Mouse (Mus musculus) CH12.LX (cell line): ENCODE data around the gene Gga1. TPM values are rescaled to one million over a fixed set of nuclear protein-coding genes. Genes with fewer than 3 reads are reported as not detected.
A peak's percentile ranks its signal among the peaks of the same experiment; 100 is the strongest.

Experiments
- DNase-seq: peaks from one replicate; pipeline ENCODE4 v3.0.0-alpha.2; 2013; ENCODE audit errors: extremely low read depth
- H3K27ac ChIP-seq: 2 replicates; pipeline ENCODE4 v1.5.1; 2012; ENCODE audit warnings: low read depth, mild to moderate bottlenecking, control low read depth, moderate library complexity; ENCODE audit not compliant: insufficient read depth
- H3K27me3 ChIP-seq: replicated peaks from 2 replicates; pipeline ENCODE3; 2012; ENCODE audit warnings: inconsistent platforms
- H3K36me3 ChIP-seq, 2 experiments: replicated peaks in 1 of 2; 2 replicates each; pipeline versions ENCODE3 to v1.6.1; 2012; ENCODE audit warnings: inconsistent platforms in 1 of 2, low read length in 1 of 2, mild to moderate bottlenecking in 1 of 2, mixed read lengths in 1 of 2, moderate library complexity in 1 of 2; ENCODE audit not compliant: control insufficient read depth in 1 of 2, insufficient read depth in 1 of 2
- H3K4me1 ChIP-seq, 2 experiments: 2 replicates each; pipeline ENCODE4 v1.6.1; 2012; ENCODE audit warnings: inconsistent platforms in 1 of 2, moderate library complexity in 1 of 2; ENCODE audit not compliant: insufficient read depth in 2 of 2, control insufficient read depth in 1 of 2
- H3K4me2 ChIP-seq: 2 replicates; pipeline ENCODE4 v1.6.1; 2012; ENCODE audit warnings: low read depth, mild to moderate bottlenecking, control low read depth; ENCODE audit not compliant: poor library complexity, insufficient read depth, severe bottlenecking
- H3K4me3 ChIP-seq, 3 experiments: fragments of 150-350 bp in 1 of 3; sonication (generic) in 1 of 3; replicated peaks in 1 of 3; 2 replicates each; pipeline versions ENCODE3 to v1.5.1; 2011 to 2012; ENCODE audit warnings: low read depth in 2 of 3, low read length in 2 of 3, mild to moderate bottlenecking in 2 of 3, moderate library complexity in 2 of 3, control low read depth in 1 of 3, improper control_type of control experiment in 1 of 3, inconsistent platforms in 1 of 3, mixed read lengths in 1 of 3; ENCODE audit not compliant: poor library complexity in 1 of 3
- H3K79me2 ChIP-seq: replicated peaks from 2 replicates; pipeline ENCODE4 v1.6.1; 2012; ENCODE audit warnings: mild to moderate bottlenecking, moderate library complexity; ENCODE audit not compliant: control insufficient read depth, poor library complexity, insufficient read depth, severe bottlenecking; ENCODE audit errors: extremely low read depth
- H3K9ac ChIP-seq: 2 replicates; pipeline ENCODE4 v1.6.1; 2012; ENCODE audit warnings: low read depth, mild to moderate bottlenecking, control low read depth, moderate library complexity; ENCODE audit not compliant: insufficient read depth
- H3K9me3 ChIP-seq: replicated peaks from 2 replicates; pipeline ENCODE3; 2012; ENCODE audit warnings: low read length, inconsistent platforms, mixed read lengths
- BHLHE40 ChIP-seq: IDR thresholded peaks from 2 replicates; pipeline ENCODE4 v1.6.1; 2011; ENCODE audit warnings: mild to moderate bottlenecking, low read depth, low read length, improper control_type of control experiment
- CHD1 ChIP-seq: IDR thresholded peaks from 2 replicates; pipeline ENCODE4 v1.6.1; 2012; ENCODE audit warnings: low read depth, low read length, improper control_type of control experiment, inconsistent platforms
- CTCF ChIP-seq, 2 experiments: IDR thresholded peaks in 1 of 2; conservative IDR thresholded peaks in 1 of 2; 2 replicates each; pipeline ENCODE4 v1.5.1; 2011 to 2012; ENCODE audit warnings: low read depth in 2 of 2, low read length in 2 of 2, improper control_type of control experiment in 1 of 2, inconsistent platforms in 1 of 2, mild to moderate bottlenecking in 1 of 2, moderate library complexity in 1 of 2
- ELF1 ChIP-seq: IDR thresholded peaks from 2 replicates; pipeline ENCODE4 v1.6.1; 2014; ENCODE audit warnings: low read depth, mild to moderate bottlenecking, inconsistent platforms, low read length, improper control_type of control experiment
- ETS1 ChIP-seq: conservative IDR thresholded peaks from 2 replicates; pipeline ENCODE4 v1.6.1; 2012; ENCODE audit warnings: low read depth, mild to moderate bottlenecking, inconsistent platforms, low read length, improper control_type of control experiment, moderate library complexity
- GABPA ChIP-seq: IDR thresholded peaks from 2 replicates; pipeline ENCODE4 v1.6.1; 2012; ENCODE audit warnings: low read depth, low read length, improper control_type of control experiment, inconsistent platforms; ENCODE audit not compliant: insufficient replicate concordance
- IRF4 ChIP-seq: IDR thresholded peaks from 2 replicates; pipeline ENCODE4 v1.6.1; 2014; ENCODE audit warnings: low read depth, mild to moderate bottlenecking, inconsistent platforms, low read length, improper control_type of control experiment
- JUND ChIP-seq: conservative IDR thresholded peaks from 2 replicates; pipeline ENCODE4 v1.6.1; 2011; ENCODE audit warnings: low read depth, low read length, improper control_type of control experiment
- MAFK ChIP-seq: IDR thresholded peaks from 2 replicates; pipeline ENCODE4 v1.6.1; 2011; ENCODE audit warnings: low read length, improper control_type of control experiment; ENCODE audit not compliant: insufficient replicate concordance
- MAX ChIP-seq: IDR thresholded peaks from 2 replicates; pipeline ENCODE4 v1.6.1; 2011; ENCODE audit warnings: low read length, improper control_type of control experiment
- MAZ ChIP-seq: IDR thresholded peaks from 2 replicates; pipeline ENCODE4 v1.6.1; 2012; ENCODE audit warnings: low read depth, mild to moderate bottlenecking, inconsistent platforms, low read length, improper control_type of control experiment, moderate library complexity
- MXI1 ChIP-seq: IDR thresholded peaks from 2 replicates; pipeline ENCODE4 v1.6.1; 2011; ENCODE audit warnings: mild to moderate bottlenecking, low read depth, low read length, improper control_type of control experiment
- MYC ChIP-seq: IDR thresholded peaks from 2 replicates; pipeline ENCODE4 v1.6.1; 2011; ENCODE audit warnings: low read depth, mild to moderate bottlenecking, improper control_type of control experiment, low read length
- PAX5 ChIP-seq: IDR thresholded peaks from 2 replicates; pipeline ENCODE4 v1.6.1; 2012; ENCODE audit warnings: low read length, inconsistent platforms, mixed read lengths
- POLR2AphosphoS2 ChIP-seq: IDR thresholded peaks from 2 replicates; pipeline ENCODE4 v1.6.1; 2011; ENCODE audit warnings: low read depth, low read length, improper control_type of control experiment
- SIN3A ChIP-seq: IDR thresholded peaks from 2 replicates; pipeline ENCODE4 v1.6.1; 2012; ENCODE audit warnings: low read length, improper control_type of control experiment, inconsistent platforms
- TCF12 ChIP-seq: IDR thresholded peaks from 2 replicates; pipeline ENCODE4 v1.6.1; 2014; ENCODE audit warnings: low read depth, mild to moderate bottlenecking, inconsistent platforms, low read length, improper control_type of control experiment
- UBTF ChIP-seq: IDR thresholded peaks from 2 replicates; pipeline ENCODE4 v1.6.1; 2012; ENCODE audit warnings: low read depth, mild to moderate bottlenecking, inconsistent platforms, low read length, improper control_type of control experiment, moderate library complexity
- ZMIZ1 ChIP-seq: IDR thresholded peaks from 2 replicates; pipeline ENCODE4 v1.6.1; 2012; ENCODE audit warnings: low read depth, mild to moderate bottlenecking, inconsistent platforms, low read length, improper control_type of control experiment
- ZNF384 ChIP-seq: IDR thresholded peaks from 2 replicates; pipeline ENCODE4 v1.6.1; 2012; ENCODE audit warnings: low read depth, low read length, improper control_type of control experiment, inconsistent platforms
- dilution Hi-C: fragments of 300-500 bp; cut with MboI; formaldehyde crosslinking; loops from 2 replicates; pipeline ENCODE4 v1.14.3; 2020; ENCODE audit warnings: low sequenced_read_pairs; ENCODE audit not compliant: extremely low pct_unique_long_range_greater_than_20kb, extremely low pct_ligation_motif_present
- in situ Hi-C: fragments of 300-500 bp; cut with MboI; formaldehyde crosslinking; loops from 3 replicates; pipeline ENCODE4 v1.14.3; 2019; ENCODE audit warnings: low sequenced_read_pairs, low pct_ligation_motif_present, low pct_unique_long_range_greater_than_20kb, mixed read lengths
- polyA plus RNA-seq: library from polyadenylated mRNA; unstranded; fragments of >175 nt; gene quantifications from 2 replicates; pipeline ENCODE4 v1.2.1, GENCODE M21; 2012; ENCODE audit warnings: low read depth; ENCODE audit not compliant: insufficient read length
- total RNA-seq, 2 experiments: library from RNA; depleted of rRNA; stranded (reverse); fragments of 300-350 nt in 1 of 2; fragments of >200 nt in 1 of 2; gene quantifications; 2 replicates each; pipeline ENCODE4 v1.2.3; 2012 to 2014

Gga1 gene
- total and polyA plus RNA-seq, 3 experiments: 5.7 to 24.5 (median 13.7) TPM

GRCm38 (mm10) chr15:78828315-78828714 is 48.7 kb upstream of the Gga1 start:
- no peak overlapping the region for H3K9ac ChIP-seq
- no peaks in the 10 kb centered on the region for H3K36me3 ChIP-seq
- H3K4me2 ChIP-seq: no peak overlapping the region
- DNase-seq: no peak
- TF ChIP-seq ZNF384 (no peak), CHD1 (no peak)
- dilution Hi-C loops: loop anchor here (25.0 kb wide), 1 partner anchor 91 kb away; no protein-coding TSS in a partner anchor
- peaks cover 2% of the 10 kb centered on the region for H3K9me3 ChIP-seq
- in situ Hi-C loops: no loop called here
- H3K4me1 ChIP-seq: no peaks in the 10 kb centered on the region
- H3K27me3 ChIP-seq: peaks cover 72% of the 10 kb centered on the region
- no peak overlapping the region for H3K4me3 ChIP-seq
- no peak overlapping the region for H3K27ac ChIP-seq
- H3K79me2 ChIP-seq: no peaks in the 10 kb centered on the region

- H3K79me2 ChIP-seq: no peaks in the 10 kb centered on the region
- DNase-seq: no peak
- TF ChIP-seq SIN3A (no peak), CTCF (conservative IDR thresholded peaks at IDR 0.05 in 1 of 2, IDR thresholded peaks at IDR 0.05 in 1 of 2; ENCODE audit: low read depth in 2 of 2, low read length in 2 of 2) (peak in 1 of 2 experiments; percentile 30; a peak in 2 of 4 replicates)
- H3K4me2 ChIP-seq: no peak overlapping the region
- no peak overlapping the region for H3K4me3 ChIP-seq
- dilution Hi-C loops (loop anchor here (25.0 kb wide), 1 partner anchor 92 kb away; no protein-coding TSS in a partner anchor), in situ Hi-C loops (no loop called here)
- peaks cover 76% of the 10 kb centered on the region for H3K27me3 ChIP-seq
- H3K9ac ChIP-seq: no peak overlapping the region
- H3K27ac ChIP-seq: no peak overlapping the region
- H3K36me3 ChIP-seq: no peaks in the 10 kb centered on the region
- peaks cover 2% of the 10 kb centered on the region for H3K9me3 ChIP-seq
- H3K4me1 ChIP-seq: no peaks in the 10 kb centered on the region
Measured at GRCm38 (mm10) chr15:78829636-78830035, 47.4 kb upstream of the Gga1 start.

GRCm38 (mm10) chr15:78830742-78831719 is 46.0 kb upstream of the Gga1 start:
- Histone ChIP-seq H3K4me3 (no peak overlapping the region), H3K27ac (no peak overlapping the region), H3K4me2 (no peak overlapping the region), H3K9me3 (peaks cover 2% of the 10 kb centered on the region), H3K36me3 (no peaks in the 10 kb centered on the region), H3K4me1 (no peaks in the 10 kb centered on the region), H3K27me3 (peaks cover 76% of the 10 kb centered on the region), H3K9ac (no peak overlapping the region), H3K79me2 (no peaks in the 10 kb centered on the region)
- in situ Hi-C loops: no loop called here
- TF ChIP-seq MAZ (no peak), MYC (no peak), POLR2AphosphoS2 (no peak), ZNF384 (no peak), BHLHE40 (no peak), ELF1 (no peak), SIN3A (no peak), CTCF (conservative IDR thresholded peaks at IDR 0.05 in 1 of 2, IDR thresholded peaks at IDR 0.05 in 1 of 2; ENCODE audit: low read depth in 2 of 2, low read length in 2 of 2) (no peak), MAFK (no peak), MXI1 (no peak), MAX (no peak), JUND (no peak), TCF12 (no peak), IRF4 (no peak), PAX5 (no peak), GABPA (no peak), UBTF (no peak), ZMIZ1 (no peak), ETS1 (no peak)
- no peak for DNase-seq
- dilution Hi-C loops: loop anchor here (25.0 kb wide), 1 partner anchor 94 kb away; no protein-coding TSS in a partner anchor
